13 mouse cellular contexts compared by ENCODE assay signal in the genomic region with DNA sequence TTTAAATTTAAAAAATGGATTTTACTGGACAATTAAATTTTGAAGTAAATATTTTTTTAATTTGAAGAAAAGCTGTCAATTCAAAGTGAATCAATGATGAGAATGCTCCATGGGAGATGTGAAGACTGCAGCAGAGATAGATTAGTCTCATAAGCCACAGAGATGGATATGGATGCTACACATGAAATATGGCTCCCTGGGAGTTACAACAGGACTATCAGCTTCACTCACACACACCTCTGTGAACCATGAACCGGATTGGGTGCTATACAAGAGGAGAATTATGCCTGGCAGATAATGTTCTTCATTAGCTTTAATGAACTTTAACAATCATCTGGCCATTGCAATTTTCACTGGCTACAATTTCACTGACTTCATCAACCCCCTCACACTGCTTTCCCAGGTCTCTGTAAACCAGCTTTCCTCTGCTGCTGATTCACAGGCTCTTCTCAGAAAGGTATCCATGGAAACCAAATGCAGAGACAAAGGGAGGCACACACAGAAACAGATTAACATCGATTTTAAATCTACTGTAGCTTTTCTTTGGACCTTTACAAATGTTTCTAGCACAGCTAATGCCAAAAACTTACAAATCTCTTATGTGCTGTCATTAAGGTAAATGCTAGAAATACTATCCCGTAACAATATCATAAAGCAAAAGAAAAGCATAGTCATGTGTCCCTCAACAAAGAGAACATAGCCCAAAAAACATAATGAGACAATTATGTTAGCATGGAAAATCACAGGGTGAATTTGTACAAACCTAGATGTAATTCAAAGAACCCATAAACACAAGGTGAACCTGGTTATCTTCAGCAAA. TPM values are rescaled to one million over a fixed set of nuclear protein-coding genes. Genes with fewer than 3 reads are reported as not detected.
DNase-seq lines count a peak whose midpoint lies in the region; ATAC-seq and TF ChIP-seq lines count a peak whose summit lies in the region.
"Had no signal": no experiment of that assay in that cellular context is flagged by ENCODE, and none has a peak within 500 bp of the region (broad histone marks: within the 10 kb centered on the region; RNA-seq: fewer than 3 reads in every experiment).

No protein-coding gene starts in this region.

- no peaks in the 10 kb centered on the region for H3K27me3 ChIP-seq in forebrain, postnatal 0 days (ENCODE audit: insufficient read depth, low read length)

- ATAC-seq in forebrain, postnatal 0 days, result peak; percentile 99
- no peak for ATAC-seq in activated CD4-positive, CD25-positive, alpha-beta regulatory T cell, adult 4 months

- peak; percentile 19 for DNase-seq in left cerebral cortex, adult 11 months (ENCODE audit: low spot score)
- DNase-seq in left cerebral cortex, postnatal 4 days, result no peak
- DNase-seq in forebrain, postnatal 0 days, result peak; percentile 84
- peak; percentile 34 to 47 for DNase-seq in left cerebral cortex, postnatal 25 days (ENCODE audit: low spot score in 2 of 2)
- DNase-seq in right cerebral cortex, postnatal 25 days, result peak; percentile 20
- no peak for DNase-seq in urinary bladder, adult 18-20 months (ENCODE audit: low spot score in 2 of 2)
- no peak for DNase-seq in adrenal gland, adult 18-20 months (ENCODE audit: low spot score in 2 of 2)
- DNase-seq: lung, embryonic 14.5 days had no signal

- H3K9ac ChIP-seq in forebrain, postnatal 0 days, result peak overlapping the region; percentile 31
- H3K9ac ChIP-seq: lung, embryonic 14.5 days had no signal

- H3K4me2 ChIP-seq in forebrain, postnatal 0 days (ENCODE audit: low read depth), result peak overlapping the region; percentile 15; the same call in 1 of the 2 replicates
- H3K4me2 ChIP-seq: lung, embryonic 14.5 days had no signal

- no peak overlapping the region for H3K4me3 ChIP-seq in forebrain, postnatal 0 days (ENCODE audit: low read depth, low read length)

- intact Hi-C loops in left cerebral cortex, postnatal 4 days (cut with DNase I), result no loop called here
- intact Hi-C loops in left cerebral cortex, postnatal 25 days (cut with DNase I), result no loop called here

- H3K27ac ChIP-seq in forebrain, postnatal 0 days (ENCODE audit: low read depth, low read length), result peak overlapping the region; percentile 85

- H3K4me1 ChIP-seq in forebrain, postnatal 0 days (ENCODE audit: insufficient read depth), result peaks cover 7% of the 10 kb centered on the region; the same call in 1 of the 2 replicates

- no peaks in the 10 kb centered on the region for H3K36me3 ChIP-seq in forebrain, postnatal 0 days (ENCODE audit: insufficient read depth)

- H3K9me3 ChIP-seq in forebrain, postnatal 0 days (ENCODE audit: low read length), result no peaks in the 10 kb centered on the region

- no peak for TF ChIP-seq CTCF in forebrain, postnatal 0 days (IDR thresholded peaks at IDR 0.05; ENCODE audit: low read depth)

- WGBS in forebrain, postnatal 0 days, result 13% methylated on average over 3 of the region's 3 CpGs

RNA-seq across cellular contexts. Expression of a gene that starts 3.9 kb away (rescaled TPM):
- under 1 TPM in 1 of 2 experiments, not detected in 1; 0.12 TPM for total RNA-seq in left cerebral cortex, postnatal 4 days (2021)
- not detected in 2 replicates for total RNA-seq in forebrain, postnatal 0 days (2014; rRNA removed)
- polyA plus RNA-seq in forebrain, postnatal 0 days (2015; fragmentation: Nextera tagmentation; extraction: Ambion mirVana), result not detected in 2 replicates
- not detected for total RNA-seq in left cerebral cortex, postnatal 25 days (2021)
- polyA plus RNA-seq in activated CD4-positive, CD25-positive, alpha-beta regulatory T cell, adult 4 months (2017; shearing (Covaris generic)), result not detected
- total RNA-seq in adrenal gland, adult 18-20 months (2021), result not detected
- total RNA-seq: layer of hippocampus, postnatal 10 days had no signal
- polyA plus RNA-seq: C2C12; heart, embryonic 16.5 days; lung, embryonic 14.5 days; stomach, embryonic 16.5 days had no signal

RNA-seq across cellular contexts. Expression of a gene that starts 17.6 kb away (rescaled TPM):
- not detected for total RNA-seq in left cerebral cortex, postnatal 4 days (2021)
- not detected in 2 replicates for total RNA-seq in forebrain, postnatal 0 days (2014; rRNA removed)
- polyA plus RNA-seq in forebrain, postnatal 0 days (2015; fragmentation: Nextera tagmentation; extraction: Ambion mirVana), result not detected in 2 replicates
- not detected for total RNA-seq in left cerebral cortex, postnatal 25 days (2021)
- not detected for polyA plus RNA-seq in activated CD4-positive, CD25-positive, alpha-beta regulatory T cell, adult 4 months (2017; shearing (Covaris generic))
- total RNA-seq in adrenal gland, adult 18-20 months (2021), result not detected
- total RNA-seq: layer of hippocampus, postnatal 10 days had no signal
- polyA plus RNA-seq: C2C12; heart, embryonic 16.5 days; lung, embryonic 14.5 days; stomach, embryonic 16.5 days had no signal

RNA-seq across cellular contexts. Expression of a gene that starts 42.1 kb away (rescaled TPM):
- total RNA-seq in left cerebral cortex, postnatal 4 days (2021), result not detected
- not detected in 2 replicates for total RNA-seq in forebrain, postnatal 0 days (2014; rRNA removed)
- not detected in 2 replicates for polyA plus RNA-seq in forebrain, postnatal 0 days (2015; fragmentation: Nextera tagmentation; extraction: Ambion mirVana)
- not detected for total RNA-seq in left cerebral cortex, postnatal 25 days (2021)
- not detected for polyA plus RNA-seq in activated CD4-positive, CD25-positive, alpha-beta regulatory T cell, adult 4 months (2017; shearing (Covaris generic))
- total RNA-seq in adrenal gland, adult 18-20 months (2021), result not detected
- total RNA-seq: layer of hippocampus, postnatal 10 days had no signal
- polyA plus RNA-seq: C2C12; heart, embryonic 16.5 days; lung, embryonic 14.5 days; stomach, embryonic 16.5 days had no signal

RNA-seq across cellular contexts. Expression of a gene that starts 46.5 kb away (rescaled TPM):
- total RNA-seq in left cerebral cortex, postnatal 4 days (2021), result 10 to 100 TPM; 21.2 to 46.8 TPM
- total RNA-seq in forebrain, postnatal 0 days (2014; rRNA removed), result 103 and 219 TPM in 2 replicates
- polyA plus RNA-seq in forebrain, postnatal 0 days (2015; fragmentation: Nextera tagmentation; extraction: Ambion mirVana), result 46.3 and 98.8 TPM in 2 replicates
- 1 to 10 TPM; 5.3 to 7.1 TPM for total RNA-seq in left cerebral cortex, postnatal 25 days (2021)
- not detected for polyA plus RNA-seq in activated CD4-positive, CD25-positive, alpha-beta regulatory T cell, adult 4 months (2017; shearing (Covaris generic))
- total RNA-seq in adrenal gland, adult 18-20 months (2021), result 10 to 100 TPM in 1 of 2 experiments, 1 to 10 TPM in 1; 9.6 to 10.9 TPM
- polyA plus RNA-seq: C2C12 had no signal

RNA-seq across cellular contexts. Expression of a gene that starts 52.7 kb away (rescaled TPM):
- not detected for total RNA-seq in left cerebral cortex, postnatal 4 days (2021)
- not detected in 2 replicates for total RNA-seq in forebrain, postnatal 0 days (2014; rRNA removed)
- polyA plus RNA-seq in forebrain, postnatal 0 days (2015; fragmentation: Nextera tagmentation; extraction: Ambion mirVana), result not detected in 2 replicates
- total RNA-seq in left cerebral cortex, postnatal 25 days (2021), result not detected
- polyA plus RNA-seq in activated CD4-positive, CD25-positive, alpha-beta regulatory T cell, adult 4 months (2017; shearing (Covaris generic)), result not detected
- total RNA-seq in adrenal gland, adult 18-20 months (2021), result not detected
- total RNA-seq: layer of hippocampus, postnatal 10 days had no signal
- polyA plus RNA-seq: C2C12; heart, embryonic 16.5 days; lung, embryonic 14.5 days; stomach, embryonic 16.5 days had no signal

Comparison
In these comparisons a context has a peak if more than half of its experiments do, and no peak if none do; other contexts are left out.
1. DNase-seq: peak in left cerebral cortex, adult 11 months (single experiment), forebrain, postnatal 0 days (single experiment), left cerebral cortex, postnatal 25 days (2 of 2) and right cerebral cortex, postnatal 25 days (single experiment); none in left cerebral cortex, postnatal 4 days (single experiment), urinary bladder, adult 18-20 months (0 of 2) and adrenal gland, adult 18-20 months (0 of 2).